Mouse (Mus musculus): ENCODE measurements around the gene Nhlh1.

Nhlh1 gene

DNA sequence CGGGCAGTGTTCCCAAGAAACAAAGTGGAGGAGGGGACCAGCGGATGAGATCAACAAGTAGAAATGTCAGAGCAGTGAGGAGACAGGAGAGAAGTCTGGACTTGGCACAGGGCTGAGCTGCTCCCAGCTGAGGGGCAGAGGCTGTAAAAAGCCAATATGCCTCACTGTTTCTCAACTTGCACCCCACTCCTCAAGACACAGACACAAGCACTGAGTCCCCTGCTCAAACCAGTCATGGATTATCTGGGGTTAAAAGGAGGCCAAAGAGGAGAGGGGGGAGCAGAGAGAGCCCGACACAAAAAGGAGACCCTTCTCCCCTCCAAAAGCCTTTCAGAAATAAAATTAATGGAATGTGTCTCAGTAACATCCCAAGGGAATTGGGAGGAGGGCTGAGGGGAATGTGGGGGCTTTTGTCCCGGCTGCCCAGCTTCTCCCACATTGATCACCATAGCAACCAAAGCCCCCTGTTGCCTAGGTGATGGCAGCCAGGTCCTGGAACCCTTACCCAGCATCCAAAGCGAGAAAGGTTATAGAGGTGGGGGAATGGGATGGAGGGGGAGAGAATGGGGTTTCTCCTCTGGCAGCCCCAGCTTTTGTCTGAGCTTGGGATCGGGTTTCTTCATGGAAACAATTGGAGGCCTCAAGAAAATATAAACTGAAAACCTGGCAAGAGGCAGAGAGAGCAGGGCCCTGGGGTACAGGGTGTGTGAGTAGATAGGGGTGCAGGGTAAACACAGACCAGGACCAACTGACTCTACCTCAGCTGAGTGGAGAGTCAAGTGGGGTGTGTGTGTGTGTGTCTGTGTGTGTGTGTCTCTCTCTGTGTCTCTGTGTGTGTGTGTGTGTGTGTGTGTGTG lies 40.5 kb downstream of the Nhlh1 start:
- DNase-seq: peak in 1 of 2 experiments; percentile 33

DNA sequence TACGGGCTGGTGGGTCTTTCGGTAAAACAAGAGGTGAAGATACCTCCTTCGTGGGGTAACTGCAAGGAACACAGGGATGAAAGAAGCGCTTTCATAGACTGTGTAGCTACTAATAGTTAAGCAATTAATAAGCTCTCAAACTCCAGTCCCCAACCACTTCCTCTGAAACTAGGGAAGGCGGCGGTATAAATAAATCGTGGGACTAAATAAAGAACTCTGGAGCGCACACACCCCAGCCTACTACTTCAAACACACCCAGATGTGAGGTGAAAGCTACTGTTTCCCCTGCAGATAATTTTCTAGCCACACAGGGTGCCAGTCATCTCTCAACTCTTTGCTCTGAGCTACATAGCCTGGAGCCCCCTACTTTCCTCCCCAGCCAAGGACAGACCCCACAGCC lies 41.3 kb downstream of the Nhlh1 start:
- no peak for DNase-seq

DNA sequence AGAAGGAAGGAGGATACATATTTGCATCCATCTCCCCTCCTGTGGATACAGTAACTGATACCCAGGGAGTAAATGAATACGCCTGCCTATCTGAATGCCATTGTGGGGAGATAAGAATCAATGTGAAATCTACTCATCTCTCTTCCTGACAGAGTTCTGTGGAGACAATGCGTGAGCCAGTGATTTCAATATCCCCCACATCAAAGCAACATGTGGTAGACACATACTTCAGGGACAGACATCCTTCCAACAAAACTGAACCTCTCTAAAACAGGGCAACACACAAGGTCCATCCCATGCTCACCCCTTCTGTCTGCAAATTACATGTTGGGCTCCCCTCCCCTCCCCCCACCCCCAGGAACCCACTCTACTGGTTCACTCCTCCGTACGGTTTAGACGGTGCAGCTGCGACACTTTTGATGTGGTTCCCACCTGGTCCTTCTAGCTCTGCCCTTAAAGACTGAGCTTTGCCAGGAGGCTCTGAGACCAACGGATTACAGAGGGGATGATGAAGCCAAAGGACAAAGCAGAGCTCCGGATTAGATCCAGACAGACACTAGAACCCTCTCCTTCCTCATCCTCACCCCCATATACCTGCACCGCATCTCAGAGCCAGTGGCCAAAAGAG lies 41.9 kb downstream of the Nhlh1 start:
- DNase-seq: no peak

DNA sequence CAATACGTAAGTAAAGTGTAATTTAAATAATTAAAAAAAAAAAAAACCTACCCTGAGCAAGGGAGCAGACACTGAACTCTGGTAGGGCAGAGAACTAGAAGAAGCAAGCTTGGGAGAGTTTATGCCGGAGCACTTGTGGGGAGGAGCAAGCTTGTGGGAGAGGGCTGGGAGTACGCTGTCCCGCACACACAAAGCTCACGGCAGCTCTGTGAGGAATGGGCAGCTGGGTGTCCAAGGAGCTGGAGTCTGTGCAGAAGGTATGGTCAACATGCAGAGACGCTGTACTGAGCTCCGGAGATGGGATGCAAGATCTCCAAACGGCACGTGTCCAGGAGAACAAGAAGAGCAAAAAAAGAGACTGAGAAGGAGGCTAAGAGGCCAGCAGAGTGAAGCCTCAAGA lies 42.6 kb downstream of the Nhlh1 start:
- no peak for DNase-seq

DNA sequence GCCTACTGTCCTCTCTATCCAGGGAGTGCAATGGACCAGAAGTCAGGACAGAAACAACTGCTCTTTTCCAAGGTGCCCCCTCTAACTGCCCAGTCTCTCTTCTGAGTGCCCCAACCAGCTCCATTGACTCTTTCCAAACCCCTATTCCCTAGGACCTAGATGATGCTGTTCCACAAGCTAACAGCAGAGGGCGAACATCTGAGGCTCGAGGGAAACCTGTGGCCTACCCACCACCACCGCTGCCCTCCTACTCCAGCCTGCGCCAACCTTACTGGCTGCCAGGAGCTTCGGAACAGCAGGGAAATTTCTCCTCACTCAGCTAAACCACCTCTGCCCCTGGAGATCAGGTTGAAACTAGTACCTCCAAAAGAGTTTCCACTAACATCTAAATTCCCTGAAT lies 45.3 kb downstream of the Nhlh1 start:
- DNase-seq: peak; percentile 84 to 87

DNA sequence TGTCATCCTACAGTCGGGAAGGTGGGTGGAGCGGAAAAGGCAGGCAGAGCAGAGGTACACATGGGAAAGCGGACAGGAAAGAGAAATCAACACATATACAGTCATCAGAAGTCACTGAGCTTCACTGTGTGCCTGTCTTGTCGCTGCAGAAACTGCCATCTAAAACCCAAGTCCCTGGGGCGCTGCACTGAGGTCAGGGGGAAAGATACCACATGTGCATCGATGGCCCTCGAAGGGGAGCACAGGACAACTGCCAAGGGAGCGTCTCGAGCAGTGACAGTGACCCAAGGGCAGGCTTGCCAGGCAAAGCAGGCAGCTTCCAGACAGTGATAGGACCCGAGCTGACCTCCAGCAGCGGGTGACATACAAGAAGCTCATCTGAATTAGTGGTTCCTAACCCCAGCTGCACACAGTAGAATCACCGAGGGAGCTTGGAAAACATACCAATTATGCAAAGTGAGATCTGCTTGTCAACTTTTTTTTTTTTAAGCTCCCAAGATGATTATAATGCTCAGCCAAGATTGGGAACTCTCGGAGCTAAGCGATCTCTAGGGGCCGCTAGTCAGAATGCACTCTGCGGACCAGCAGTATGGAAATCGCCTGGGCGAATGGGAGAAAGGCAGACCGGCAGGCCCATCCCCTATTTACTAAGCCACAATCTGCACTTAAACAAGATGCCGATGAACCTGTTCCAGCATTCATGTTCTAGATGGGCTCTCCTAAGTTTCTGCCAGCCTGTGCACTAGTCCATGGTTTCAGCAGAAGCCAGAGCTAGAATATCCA lies 47.1 kb downstream of the Nhlh1 start:
- DNase-seq: no peak

DNA sequence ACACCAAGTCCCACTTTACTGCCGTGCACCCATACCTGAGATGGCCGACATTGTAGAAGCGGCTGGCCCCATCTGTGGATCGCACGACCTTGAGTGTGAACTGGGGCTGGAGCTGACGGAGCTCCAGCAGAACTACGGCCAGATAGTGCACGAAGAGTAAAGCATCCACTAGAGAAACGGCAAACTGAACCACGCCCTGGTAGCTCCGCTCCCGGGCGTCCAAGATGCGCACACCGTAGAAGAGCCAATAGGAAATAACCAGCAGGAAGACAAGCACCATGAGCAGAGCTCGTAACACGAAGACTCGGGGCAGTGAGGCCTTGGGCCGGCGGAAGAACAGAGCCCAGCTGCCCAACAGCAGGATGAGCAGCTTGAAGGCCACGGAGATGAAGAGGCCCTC lies 48.0 kb downstream of the Nhlh1 start:
- DNase-seq: no peak

DNA sequence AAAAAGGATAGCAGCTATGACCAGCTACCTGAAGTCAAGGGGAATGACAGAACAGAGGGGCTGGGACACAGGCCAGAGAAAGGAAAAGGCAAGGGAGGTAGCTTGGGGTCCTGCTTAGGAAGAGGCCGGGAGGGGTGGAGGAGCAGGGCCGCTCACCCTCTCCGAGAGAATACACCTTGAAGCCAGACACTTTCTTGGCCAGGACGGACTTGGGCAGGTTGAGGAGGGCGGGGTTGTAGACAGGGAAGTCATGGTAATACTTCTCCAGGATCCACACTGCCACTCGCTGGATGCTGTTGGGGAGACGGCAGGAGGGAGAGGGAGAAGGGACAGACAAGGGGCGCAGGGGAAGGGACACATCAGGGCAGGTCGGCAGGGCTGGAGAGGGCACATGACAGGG lies 49.0 kb downstream of the Nhlh1 start:
- DNase-seq: no peak

DNA sequence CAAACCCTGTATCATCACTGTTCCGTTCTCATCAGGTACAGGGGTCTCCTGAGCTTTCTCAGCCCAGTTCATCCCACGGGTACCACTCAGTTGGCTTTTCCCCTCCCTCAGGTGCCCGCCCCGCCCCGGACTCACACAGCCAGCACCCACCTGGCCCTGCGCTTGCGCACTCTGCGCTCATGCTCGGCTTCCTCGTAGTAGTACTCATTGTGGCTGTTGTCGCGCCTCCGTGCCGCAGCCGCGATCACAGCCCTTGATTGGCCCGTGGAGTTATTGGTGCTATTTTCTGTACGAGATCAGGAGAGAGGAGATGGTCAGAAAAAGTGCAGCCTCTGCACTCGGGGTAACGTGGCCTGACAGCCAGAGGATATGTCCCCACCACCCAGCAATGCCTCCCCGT lies 49.6 kb downstream of the Nhlh1 start:
- DNase-seq: no peak

All from kidney, postnatal 4 days (tissue).